Mouse (Mus musculus): ENCODE results near the gene Dhx9.
"Not testable (repeated sequence)": the region's sequence is repeated elsewhere in the genome, so short reads cannot be mapped to it uniquely, and the experiment has no call there.

The Dhx9 gene

DNA sequence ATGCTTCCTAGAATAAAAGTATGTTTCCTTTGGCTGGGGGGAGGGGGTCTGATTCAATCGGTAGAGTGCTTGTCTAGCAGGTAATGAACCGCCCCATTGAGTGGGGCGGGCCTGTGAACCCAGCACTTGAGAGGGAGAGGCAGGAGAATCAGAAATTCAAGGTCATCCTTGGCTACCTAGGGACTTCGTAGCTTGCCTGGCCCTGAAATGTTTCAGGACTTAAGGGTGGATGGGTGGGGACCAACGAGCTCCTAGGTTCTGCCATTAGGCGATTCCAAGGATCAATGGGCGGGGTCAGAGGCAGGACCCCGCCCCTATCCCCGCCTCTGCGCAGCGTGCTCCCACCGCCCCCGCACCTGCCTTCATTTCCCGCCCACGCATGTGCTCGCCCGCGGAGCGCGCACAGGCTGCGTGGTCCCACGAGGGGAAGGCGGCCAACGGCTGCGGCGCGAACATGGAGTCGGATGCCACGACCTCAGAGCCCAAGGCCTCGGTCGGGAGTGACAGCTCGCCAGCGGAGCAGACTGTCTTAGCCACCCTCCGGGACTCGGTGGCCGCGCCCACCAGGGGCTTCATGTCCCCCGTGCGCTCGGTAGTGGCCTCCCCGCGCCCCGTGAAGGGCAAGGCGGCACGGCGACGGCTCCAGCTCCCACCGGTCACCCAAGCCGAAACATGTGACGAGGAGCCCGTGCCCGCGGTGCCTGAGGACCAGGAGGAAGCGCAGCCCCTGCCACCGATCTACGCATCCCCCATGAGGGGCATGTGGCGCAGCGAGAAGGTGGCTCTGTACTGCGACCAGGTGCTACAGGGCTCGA lies 62.5 kb downstream of the Dhx9 start, which contains the start of gene Shcbp1l:
TSS of gene Shcbp1l (plus strand) at position 393 of the 815 bp plus-strand sequence.
- in situ Hi-C loops (cut with MboI, MseI), result no loop called here

DNA sequence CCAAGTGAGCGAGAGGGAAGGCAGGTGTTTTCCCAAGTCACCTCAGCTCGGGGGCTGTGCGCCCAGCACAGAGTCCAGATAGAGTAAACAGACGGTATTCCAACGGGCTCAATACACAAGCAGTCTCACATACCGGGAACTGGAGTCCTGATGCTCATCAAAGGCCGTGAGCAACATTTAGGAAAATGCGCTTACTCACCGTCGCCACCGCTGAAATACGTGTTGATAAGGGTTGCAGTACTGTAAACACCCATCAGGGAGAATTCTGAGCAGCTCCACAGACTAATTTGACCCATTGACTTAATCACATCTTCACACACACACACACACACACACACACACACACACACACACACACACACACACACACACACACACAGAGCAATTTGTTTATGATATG lies 63.2 kb downstream of the Dhx9 start:
- in situ Hi-C loops (cut with MboI, MseI), result no loop called here

DNA sequence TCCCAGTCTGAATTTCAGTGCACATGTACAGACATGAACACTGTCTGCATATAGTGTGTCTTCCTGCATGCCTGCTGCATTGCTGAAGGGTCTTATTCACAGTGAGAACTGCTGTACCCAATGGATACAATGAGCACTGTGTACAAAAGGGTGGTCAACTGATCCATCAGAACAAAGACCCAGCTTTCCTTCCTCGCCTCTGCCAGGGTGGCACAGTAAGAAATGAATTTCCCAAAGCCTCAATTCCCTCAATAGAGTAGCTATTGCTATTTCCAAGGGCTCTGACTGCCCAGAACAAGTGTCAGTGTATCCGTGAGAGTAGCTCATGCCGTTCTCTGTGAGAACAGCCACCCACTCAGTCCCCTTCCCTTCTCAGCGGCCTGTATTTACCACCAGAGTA lies 69.7 kb downstream of the Dhx9 start:
- in situ Hi-C loops (cut with MboI, MseI), result not testable (repeated sequence)

DNA sequence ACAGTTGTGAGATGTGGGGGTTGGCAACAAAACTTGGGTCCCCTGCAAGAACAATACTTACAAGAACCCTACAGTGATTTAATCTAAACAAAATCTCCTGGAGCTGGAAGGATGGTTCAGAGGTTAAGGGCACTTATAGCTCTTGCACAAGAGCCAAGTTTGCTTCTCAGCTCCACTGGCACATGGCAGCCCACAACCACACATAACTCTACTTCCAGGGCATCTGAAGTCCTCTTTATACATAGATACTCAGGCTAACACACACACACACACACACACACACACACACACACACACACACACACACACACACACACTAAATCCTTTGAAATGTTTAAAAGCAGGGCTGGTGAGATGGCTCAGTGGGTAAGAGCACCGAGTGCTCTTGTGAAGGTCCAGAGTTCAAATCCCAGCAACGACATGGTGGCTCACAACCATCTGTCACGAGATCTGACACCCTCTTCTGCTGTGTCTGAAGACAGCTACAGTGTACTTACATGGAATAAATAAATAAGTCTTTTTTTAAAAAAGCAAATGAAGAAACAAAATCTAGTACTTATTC lies 71.1 kb downstream of the Dhx9 start:
- in situ Hi-C loops (cut with MboI, MseI), result not testable (repeated sequence)

DNA sequence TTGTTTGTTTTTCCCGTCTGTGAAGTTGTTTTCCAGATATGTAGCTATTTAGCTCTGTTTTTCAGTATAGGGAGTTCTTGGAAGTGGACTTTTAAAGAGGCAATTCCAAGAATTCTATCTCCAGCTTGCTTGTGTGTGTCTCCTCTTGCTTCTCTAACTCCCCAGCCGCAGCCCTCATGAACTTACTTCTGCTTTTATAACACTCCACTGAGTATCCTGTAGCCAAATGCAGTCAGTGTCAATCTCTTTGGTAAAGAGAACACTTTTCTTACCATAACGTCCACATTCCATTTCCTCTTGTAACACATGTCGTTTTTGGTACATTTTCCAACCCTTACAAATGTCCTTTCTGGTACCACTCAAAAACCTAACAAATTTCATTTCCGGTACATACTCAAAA lies 71.7 kb downstream of the Dhx9 start:
- in situ Hi-C loops (cut with MboI, MseI), result not testable (repeated sequence)

DNA sequence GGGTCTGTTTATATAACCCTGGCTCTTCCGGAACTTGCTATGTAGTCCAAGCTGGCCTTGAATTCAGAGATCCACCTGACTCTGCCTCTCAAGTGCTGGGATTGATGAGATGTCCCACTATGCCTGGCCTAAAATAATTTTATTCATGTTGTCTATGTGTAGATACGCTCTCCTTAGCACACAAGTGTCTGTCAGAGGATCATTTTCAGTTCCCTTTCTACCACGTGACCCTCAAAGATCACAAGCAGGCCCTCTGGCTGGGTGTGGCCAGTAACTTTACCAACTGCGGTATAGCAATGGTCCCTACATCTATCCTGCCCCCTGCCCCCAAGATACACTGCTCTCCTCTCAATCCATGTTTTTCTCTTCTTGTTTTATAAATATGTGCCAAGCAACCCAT lies 72.5 kb downstream of the Dhx9 start:
- in situ Hi-C loops (cut with MboI, MseI), result no loop called here

DNA sequence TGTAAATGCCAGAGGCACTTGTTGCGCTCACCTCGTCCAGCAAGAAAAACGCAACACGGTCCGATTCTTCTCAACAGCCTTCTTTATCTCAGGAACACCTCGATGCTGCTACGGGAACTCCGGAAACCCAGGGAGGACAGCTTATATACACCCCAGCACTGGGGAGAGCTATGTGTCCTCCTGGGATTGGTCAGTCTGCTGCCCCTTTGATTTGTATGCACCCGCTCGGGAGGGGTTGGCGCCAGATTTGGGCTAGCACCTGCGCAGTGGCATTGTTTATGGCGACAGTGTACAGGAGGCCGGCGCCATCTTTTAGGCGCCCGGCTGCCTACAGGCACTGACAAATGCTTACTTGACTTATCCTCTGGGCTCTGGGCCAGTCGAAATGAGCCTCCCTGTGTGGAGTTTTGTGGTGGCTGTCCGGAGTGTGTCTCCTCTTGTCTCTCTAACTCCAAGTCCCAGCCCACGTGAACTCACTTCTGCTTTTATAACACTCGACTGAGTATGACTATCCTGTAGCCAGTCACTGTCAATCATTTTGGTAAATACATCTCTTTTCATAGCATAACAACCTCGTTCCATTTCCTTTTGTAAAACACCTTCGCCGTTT lies 73.2 kb downstream of the Dhx9 start:
- in situ Hi-C loops (cut with MboI, MseI), result not testable (repeated sequence)

DNA sequence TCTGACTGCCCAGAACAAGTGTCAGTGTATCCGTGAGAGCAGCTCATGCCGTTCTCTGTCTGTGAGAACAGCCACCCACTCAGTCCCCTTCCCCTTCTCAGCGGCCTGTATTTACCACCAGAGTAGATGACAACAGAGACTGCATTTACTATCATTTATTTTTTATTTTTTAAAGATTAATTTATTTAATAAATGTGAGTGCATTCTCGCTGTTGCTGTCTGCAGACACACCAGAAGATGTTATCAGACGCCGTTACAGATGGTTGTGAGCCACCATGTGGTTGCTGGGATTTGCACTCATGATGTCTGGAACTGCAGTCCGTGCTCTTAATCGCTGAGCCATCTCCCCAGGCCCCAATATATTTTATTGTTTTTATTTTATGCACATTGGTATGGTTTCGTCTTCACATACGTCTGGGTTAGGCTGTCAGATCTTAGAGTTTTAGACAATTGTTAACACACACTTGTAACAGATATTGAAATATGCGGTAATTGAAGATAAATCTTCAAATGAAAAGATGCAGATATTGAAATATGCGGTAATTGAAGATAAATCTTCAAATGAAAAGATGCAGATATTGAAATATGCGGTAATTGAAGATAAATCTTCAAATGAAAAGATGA lies 74.0 kb downstream of the Dhx9 start:
- in situ Hi-C loops (cut with MboI, MseI), result not testable (repeated sequence)

DNA sequence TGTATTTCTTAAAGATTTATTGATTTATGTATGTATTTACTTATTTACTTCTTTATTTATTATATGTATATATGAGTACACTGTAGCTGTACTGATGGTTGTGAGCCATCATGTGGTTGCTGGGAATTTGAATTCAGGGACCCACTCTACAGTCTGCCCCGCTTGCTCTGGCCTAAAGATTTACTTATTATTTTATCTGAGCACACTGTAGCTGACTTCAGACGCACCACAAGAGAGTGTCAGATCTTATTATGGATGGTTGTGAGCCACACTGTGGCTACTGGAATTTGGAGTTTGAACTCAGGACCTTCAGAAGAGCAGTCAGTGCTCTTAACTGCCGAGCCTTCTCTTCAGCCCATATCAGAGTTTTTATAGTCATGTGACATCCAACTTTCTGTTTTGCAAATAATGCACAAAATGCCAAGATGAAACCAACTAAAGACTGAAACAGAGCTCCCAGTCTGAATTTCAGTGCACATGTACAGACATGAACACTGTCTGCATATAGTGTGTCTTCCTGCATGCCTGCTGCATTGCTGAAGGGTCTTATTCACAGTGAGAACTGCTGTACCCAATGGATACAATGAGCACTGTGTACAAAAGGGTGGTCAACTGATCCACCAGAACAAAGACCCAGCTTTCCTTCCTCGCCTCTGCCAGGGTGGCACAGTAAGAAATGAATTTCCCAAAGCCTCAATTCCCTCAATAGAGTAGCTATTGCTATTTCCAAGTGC lies 74.6 kb downstream of the Dhx9 start:
- in situ Hi-C loops (cut with MboI, MseI), result not testable (repeated sequence)

DNA sequence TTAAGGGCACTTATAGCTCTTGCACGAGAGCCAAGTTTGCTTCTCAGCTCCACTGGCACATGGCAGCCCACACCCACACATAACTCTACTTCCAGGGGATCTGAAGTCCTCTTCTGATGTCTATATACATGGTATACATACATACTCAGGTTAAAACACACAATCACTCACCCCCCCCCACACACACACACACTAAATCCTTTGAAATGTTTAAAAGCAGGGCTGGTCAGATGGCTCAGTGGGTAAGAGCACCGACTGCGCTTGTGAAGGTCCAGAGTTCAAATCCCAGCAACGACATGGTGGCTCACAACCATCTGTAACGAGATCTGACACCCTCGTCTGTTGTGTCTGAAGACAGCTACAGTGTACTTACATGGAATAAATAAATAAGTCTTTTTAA lies 75.7 kb downstream of the Dhx9 start:
- in situ Hi-C loops (cut with MboI, MseI), result no loop called here

DNA sequence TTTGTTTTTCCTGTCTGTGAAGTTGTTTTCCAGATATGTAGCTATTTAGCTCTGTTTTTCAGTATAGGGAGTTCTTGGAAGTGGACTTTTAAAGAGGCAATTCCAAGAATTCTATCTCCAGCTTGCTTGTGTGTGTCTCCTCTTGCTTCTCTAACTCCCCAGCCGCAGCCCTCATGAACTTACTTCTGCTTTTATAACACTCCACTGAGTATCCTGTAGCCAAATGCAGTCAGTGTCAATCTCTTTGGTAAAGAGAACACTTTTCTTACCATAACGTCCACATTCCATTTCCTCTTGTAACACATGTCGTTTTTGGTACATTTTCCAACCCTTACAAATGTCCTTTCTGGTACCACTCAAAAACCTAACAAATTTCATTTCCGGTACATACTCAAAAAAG lies 76.5 kb downstream of the Dhx9 start:
- in situ Hi-C loops (cut with MboI, MseI), result not testable (repeated sequence)

DNA sequence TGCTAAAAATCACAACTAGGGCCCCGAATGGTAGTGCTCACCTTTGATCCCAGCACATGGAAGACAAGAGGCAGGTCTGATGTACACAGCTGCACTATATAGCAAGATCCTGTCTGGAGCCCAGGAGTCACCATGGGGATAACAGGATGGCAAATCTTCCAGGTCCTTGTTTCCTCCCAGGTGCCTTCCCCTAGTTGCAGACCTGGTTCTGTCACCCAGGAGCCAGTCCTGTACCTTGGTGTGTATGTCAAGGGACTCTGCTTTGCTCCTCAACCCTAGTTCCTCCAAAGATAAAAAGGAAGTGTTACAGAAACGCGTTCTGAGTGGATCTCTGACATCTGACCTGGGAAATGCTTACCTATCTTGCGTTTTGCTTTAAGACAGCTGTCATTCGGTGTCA lies 79.2 kb downstream of the Dhx9 start:
- in situ Hi-C loops (cut with MboI, MseI), result not testable (repeated sequence)

DNA sequence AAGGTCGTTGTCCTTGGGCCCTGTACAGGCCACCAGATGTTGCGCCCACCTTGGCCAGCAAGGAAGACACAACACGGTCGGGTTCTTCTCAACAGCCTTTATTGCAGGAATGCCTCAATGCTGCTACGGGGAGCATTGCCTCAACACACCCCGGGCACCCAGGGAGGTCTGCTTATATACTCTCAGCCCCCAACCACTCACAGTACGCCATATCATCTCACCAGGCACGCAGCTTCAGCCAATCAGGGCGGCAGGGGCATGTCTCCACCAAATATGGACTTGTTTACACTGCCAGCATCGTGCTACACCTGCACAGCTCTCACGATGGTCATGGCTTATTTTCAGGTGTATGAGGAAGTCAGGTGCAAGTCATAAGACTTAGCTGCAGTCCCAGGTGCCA lies 79.8 kb downstream of the Dhx9 start:
- in situ Hi-C loops (cut with MboI, MseI), result not testable (repeated sequence)
